Mouse (Mus musculus) heart, adult 2 months (tissue): ENCODE results near the gene Pde4b.

Experiments
- CTCF ChIP-seq: fragments of 200-600 bp; IDR thresholded peaks from 2 replicates; pipeline ENCODE4 v1.8.1; 2022; ENCODE audit warnings: antibody characterized with exemption, mild to moderate bottlenecking, moderate library complexity
- EP300 ChIP-seq: fragments of 200-500 bp; IDR thresholded peaks from 2 replicates; pipeline ENCODE4 v1.6.1; 2011; ENCODE audit warnings: low read depth, low read length, control low read depth; ENCODE audit not compliant: insufficient read depth
- POLR2A ChIP-seq: fragments of 200-500 bp; IDR thresholded peaks from 2 replicates; pipeline ENCODE4 v1.6.1; 2011; ENCODE audit warnings: mild to moderate bottlenecking, low read depth, low read length, control low read depth; ENCODE audit not compliant: insufficient read depth

DNA sequence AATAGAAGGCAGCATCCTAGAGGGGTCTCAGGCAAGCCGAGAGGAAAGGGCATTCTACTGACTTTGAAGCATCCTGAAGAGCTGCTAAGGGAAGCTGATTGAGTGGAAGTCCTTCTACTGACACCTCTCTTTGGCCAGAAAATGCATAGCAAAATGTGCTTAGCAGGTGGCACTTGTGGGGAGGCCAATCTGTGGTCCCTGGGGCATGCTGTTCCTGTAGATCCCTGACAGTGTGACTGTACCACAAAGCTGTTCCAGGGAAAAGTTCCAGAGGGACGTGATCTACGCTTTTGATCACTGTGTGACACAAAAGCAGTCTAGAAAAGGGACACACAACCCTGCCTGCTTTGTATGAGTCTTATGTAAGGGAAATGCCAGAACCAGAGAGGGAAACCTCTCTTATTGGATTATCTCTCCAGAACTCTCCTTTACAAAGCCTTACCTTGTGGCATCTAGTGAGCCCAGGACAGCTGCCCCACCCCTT, 49.1 kb downstream of the Pde4b start:
- TF ChIP-seq CTCF (no peak), POLR2A (no peak), EP300 (no peak)
